Mouse (Mus musculus) left cerebral cortex, postnatal 10 days (tissue): ENCODE measurements around the gene Bbip1. TPM values are rescaled to one million over a fixed set of nuclear protein-coding genes. Genes with fewer than 3 reads are reported as not detected.
A peak's percentile ranks its signal among the peaks of the same experiment; 100 is the strongest.
"Not testable (repeated sequence)": the region's sequence is repeated elsewhere in the genome, so short reads cannot be mapped to it uniquely, and the experiment has no call there.

Experiments
- DNase-seq, 2 experiments: peaks; one replicate each; pipeline ENCODE4 v3.0.0; 2021 to 2022; ENCODE audit warnings: low spot score in 2 of 2, mixed read lengths in 1 of 2; ENCODE audit errors: extremely low spot score in 1 of 2
- intact Hi-C: fragments of 180-260 bp; cut with DNase I; formaldehyde crosslinking; loops from one replicate; pipeline ENCODE4 v1.15.1; 2025
- total RNA-seq, 2 experiments: library from RNA; stranded (reverse); gene quantifications; 2 replicates each; pipeline ENCODE4 v1.2.3; 2021

Bbip1 gene
- total RNA-seq: 10 to 100 TPM; 91.5 to 94.5 TPM

- peak; percentile 99 to 100 for DNase-seq
- intact Hi-C loops: loop anchor here (5.0 to 10.0 kb wide), 2 partner anchors 1118 to 1251 kb away; no protein-coding TSS in a partner anchor
These were observed at the start of gene Bbip1, which contains the start of gene Shoc2 for GRCm38 (mm10) chr19:53943802-53944785. Gene Bbip1 (minus strand): TSS chr19:53944627. Gene Shoc2 (plus strand): TSS chr19:53944306.

GRCm38 (mm10) chr19:53993860-53994259, 49.4 kb upstream of the Bbip1 start:
- intact Hi-C loops: no loop called here
- DNase-seq: no peak

- intact Hi-C loops: no loop called here
- no peak for DNase-seq
These were observed 46.1 kb upstream of the Bbip1 start for GRCm38 (mm10) chr19:53990538-53990937.

- intact Hi-C loops: no loop called here
- DNase-seq: no peak
These were observed 40.2 kb upstream of the Bbip1 start for GRCm38 (mm10) chr19:53984628-53985027.

- intact Hi-C loops: no loop called here
- no peak for DNase-seq
These were observed 38.9 kb upstream of the Bbip1 start for GRCm38 (mm10) chr19:53983336-53983735.

GRCm38 (mm10) chr19:53982041-53982440, 37.6 kb upstream of the Bbip1 start:
- no peak for DNase-seq
- intact Hi-C loops: no loop called here

GRCm38 (mm10) chr19:53973656-53974055, 29.2 kb upstream of the Bbip1 start:
- DNase-seq: no peak
- intact Hi-C loops: no loop called here

- no peak for DNase-seq
- intact Hi-C loops: no loop called here
These were observed 27.5 kb upstream of the Bbip1 start for GRCm38 (mm10) chr19:53971938-53972337.

GRCm38 (mm10) chr19:53969226-53969625, 24.8 kb upstream of the Bbip1 start:
- no peak for DNase-seq
- intact Hi-C loops: no loop called here

- DNase-seq: no peak
- intact Hi-C loops: no loop called here
These were observed 20.6 kb upstream of the Bbip1 start for GRCm38 (mm10) chr19:53964910-53965633.

GRCm38 (mm10) chr19:53964347-53964746, 19.9 kb upstream of the Bbip1 start:
- intact Hi-C loops, DNase-seq: not testable (repeated sequence)

- intact Hi-C loops: no loop called here
- DNase-seq: no peak
These were observed 18.1 kb upstream of the Bbip1 start for GRCm38 (mm10) chr19:53962511-53962910.

- no peak for DNase-seq
- intact Hi-C loops: no loop called here
These were observed 13.1 kb upstream of the Bbip1 start for GRCm38 (mm10) chr19:53957513-53957912.

- peak; percentile 23 to 73 for DNase-seq
These were observed 980 bp upstream of the Bbip1 start for GRCm38 (mm10) chr19:53945171-53946042.

GRCm38 (mm10) chr19:53944786-53945169, 351 bp upstream of the Bbip1 start:
- DNase-seq: no peak
- intact Hi-C loops: loop anchor here (5.0 to 10.0 kb wide), 2 partner anchors 1118 to 1250 kb away; no protein-coding TSS in a partner anchor

More at GRCm38 (mm10) chr19:53945171-53946042, 980 bp upstream of the Bbip1 start:
- intact Hi-C loops: loop anchor here (10.0 kb wide), 1 partner anchor 1249 kb away; no protein-coding TSS in a partner anchor

- DNase-seq: no peak
- intact Hi-C loops: loop anchor here (5.0 to 10.0 kb wide), 2 partner anchors 1120 to 1252 kb away; no protein-coding TSS in a partner anchor
These were observed 2.1 kb downstream of the Bbip1 start for GRCm38 (mm10) chr19:53942342-53942741.

GRCm38 (mm10) chr19:53941139-53941538, 3.3 kb downstream of the Bbip1 start:
- intact Hi-C loops: loop anchor here (5.0 to 10.0 kb wide), 2 partner anchors 1121 to 1254 kb away; no protein-coding TSS in a partner anchor
- no peak for DNase-seq

GRCm38 (mm10) chr19:53939467-53939866, 5.0 kb downstream of the Bbip1 start:
- DNase-seq: no peak

More at GRCm38 (mm10) chr19:53939467-53939866, 5.0 kb downstream of the Bbip1 start:
- intact Hi-C loops: no loop called here
